Mouse (Mus musculus): ENCODE measurements around the gene Fmo6. TPM values are rescaled to one million over a fixed set of nuclear protein-coding genes. Genes with fewer than 3 reads are reported as not detected.

Fmo6 gene
- polyA plus RNA-seq, 1 experiment from 2014 or later, result not detected

DNA sequence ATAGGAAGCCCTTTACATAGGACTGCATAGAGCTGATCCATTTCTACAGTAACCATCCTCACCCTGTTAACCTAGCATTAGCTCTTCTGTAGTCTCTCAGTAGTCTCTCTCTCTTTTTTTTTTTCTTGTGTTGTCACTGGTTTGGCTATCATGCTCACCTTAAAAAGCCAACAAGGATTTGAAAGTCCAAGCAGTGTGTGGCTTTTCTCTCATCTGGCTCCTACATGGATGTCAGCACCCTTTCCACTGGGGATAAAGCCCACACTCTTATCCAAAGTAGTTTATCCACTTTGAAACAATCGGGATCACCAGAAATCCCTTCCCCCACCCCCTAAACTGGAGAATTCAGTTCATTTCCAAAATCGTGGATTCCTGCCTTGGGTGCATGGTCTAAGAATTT is 6.7 kb downstream of the Fmo6 start:
- Histone ChIP-seq H3K9me3 (replicated peaks; ENCODE audit: control insufficient read depth, low read length) (no peaks in the 10 kb centered on the region), H3K36me3 (ENCODE audit: control insufficient read depth, insufficient read depth, low read length) (no peaks in the 10 kb centered on the region), H3K9ac (ENCODE audit: low read depth, low read length) (no peak overlapping the region), H3K4me3 (ENCODE audit: low read depth, low read length) (no peak overlapping the region), H3K27ac (ENCODE audit: low read depth, low read length) (no peak overlapping the region), H3K4me2 (no peak overlapping the region), H3K27me3 (ENCODE audit: control insufficient read depth, insufficient read depth, low read length) (no peaks in the 10 kb centered on the region), H3K4me1 (ENCODE audit: control insufficient read depth, insufficient read depth, low read length) (no peaks in the 10 kb centered on the region)
- no peak for ATAC-seq (replicated peaks; ENCODE audit: insufficient number of reproducible peaks, low FRiP score, low TSS enrichment)
- 50% methylated on average over 2 of the region's 2 CpGs for whole genome bisulfite sequencing (ENCODE audit: insufficient replicate concordance)

DNA sequence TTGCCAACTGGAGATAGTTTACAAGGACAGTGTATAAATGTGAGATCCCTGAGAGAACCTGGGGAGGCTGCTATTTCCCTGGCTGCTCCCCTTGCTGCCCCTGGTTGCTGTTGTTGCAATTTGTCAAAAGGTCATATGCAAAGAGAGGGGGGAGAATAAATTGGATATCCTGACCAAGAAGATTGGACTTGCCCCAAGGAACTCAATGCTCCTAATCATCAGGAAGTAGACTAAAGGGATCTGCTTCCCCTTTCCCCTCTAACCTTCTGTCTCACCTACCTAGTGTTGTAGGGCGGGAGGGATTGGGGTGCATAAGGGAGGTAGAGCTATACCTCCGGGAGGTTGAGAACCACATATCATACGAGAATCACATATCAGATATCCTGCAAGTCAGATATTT is 8.2 kb downstream of the Fmo6 start:
- H3K4me3 ChIP-seq (ENCODE audit: low read depth, low read length), result no peak overlapping the region
- WGBS (ENCODE audit: insufficient replicate concordance), result 75% methylated on average over 3 of the region's 3 CpGs
- no peak for ATAC-seq (replicated peaks; ENCODE audit: insufficient number of reproducible peaks, low FRiP score, low TSS enrichment)

DNA sequence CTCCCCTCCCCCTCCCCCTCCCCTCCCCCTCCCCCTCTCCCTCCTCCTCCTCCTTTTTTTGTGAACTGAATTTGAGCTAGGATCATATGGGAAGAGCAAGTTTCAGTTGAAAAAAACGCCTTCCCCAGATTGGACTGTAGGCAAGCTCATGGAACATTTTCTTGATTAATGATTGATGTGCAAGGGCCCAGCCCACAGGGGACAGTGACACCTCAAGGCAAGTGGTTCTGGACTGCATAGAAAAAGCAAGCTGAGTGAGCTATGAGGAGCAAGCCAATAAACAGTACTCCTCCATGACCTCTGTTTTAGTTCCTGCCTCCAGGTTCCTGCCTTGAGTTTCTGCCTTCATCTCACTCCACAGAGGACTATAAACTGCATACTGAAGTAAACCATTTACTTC is 12.2 kb downstream of the Fmo6 start:
- no peaks in the 10 kb centered on the region for H3K9me3 ChIP-seq (replicated peaks; ENCODE audit: control insufficient read depth, low read length)
- 63% methylated on average over 1 of the region's 1 CpGs for WGBS (ENCODE audit: insufficient replicate concordance)
- ATAC-seq (replicated peaks; ENCODE audit: insufficient number of reproducible peaks, low FRiP score, low TSS enrichment), result no peak
- no peak overlapping the region for H3K4me3 ChIP-seq (ENCODE audit: low read depth, low read length)
- H3K4me2 ChIP-seq, result no peak overlapping the region
- H3K4me1 ChIP-seq (ENCODE audit: control insufficient read depth, insufficient read depth, low read length), result no peaks in the 10 kb centered on the region
- H3K9ac ChIP-seq (ENCODE audit: low read depth, low read length), result no peak overlapping the region
- no peak overlapping the region for H3K27ac ChIP-seq (ENCODE audit: low read depth, low read length)
- H3K27me3 ChIP-seq (ENCODE audit: control insufficient read depth, insufficient read depth, low read length), result no peaks in the 10 kb centered on the region
- H3K36me3 ChIP-seq (ENCODE audit: control insufficient read depth, insufficient read depth, low read length), result no peaks in the 10 kb centered on the region

More for the DNA sequence above, 8.2 kb downstream of the Fmo6 start:
- H3K4me2 ChIP-seq, result no peak overlapping the region
- H3K9ac ChIP-seq (ENCODE audit: low read depth, low read length), result no peak overlapping the region
- H3K27me3 ChIP-seq (ENCODE audit: control insufficient read depth, insufficient read depth, low read length), result no peaks in the 10 kb centered on the region
- H3K4me1 ChIP-seq (ENCODE audit: control insufficient read depth, insufficient read depth, low read length), result no peaks in the 10 kb centered on the region
- no peaks in the 10 kb centered on the region for H3K9me3 ChIP-seq (replicated peaks; ENCODE audit: control insufficient read depth, low read length)
- no peaks in the 10 kb centered on the region for H3K36me3 ChIP-seq (ENCODE audit: control insufficient read depth, insufficient read depth, low read length)
- H3K27ac ChIP-seq (ENCODE audit: low read depth, low read length), result no peak overlapping the region

DNA sequence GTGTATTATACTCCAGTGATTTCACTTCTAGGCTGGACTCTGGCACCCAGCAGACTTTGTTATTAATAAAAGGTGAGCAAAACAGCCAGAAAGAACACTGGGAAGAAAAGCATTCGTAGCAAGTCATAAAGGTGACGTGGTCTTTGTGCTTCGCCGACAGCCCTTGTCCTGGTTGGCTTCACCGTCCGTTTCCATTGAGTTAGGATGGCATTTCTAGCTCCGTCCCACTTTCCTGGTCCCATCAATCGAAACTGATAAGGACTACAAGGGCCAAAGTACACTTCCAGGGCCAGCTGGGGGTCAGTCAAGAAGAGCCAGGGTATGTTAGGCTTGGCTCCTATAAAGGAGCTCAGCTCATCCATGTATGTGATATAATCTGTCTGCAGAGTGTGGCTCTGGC is 20.7 kb downstream of the Fmo6 start:
- H3K4me3 ChIP-seq (ENCODE audit: low read depth, low read length), result no peak overlapping the region
- 70% methylated on average over 8 of the region's 8 CpGs for WGBS (ENCODE audit: insufficient replicate concordance)

DNA sequence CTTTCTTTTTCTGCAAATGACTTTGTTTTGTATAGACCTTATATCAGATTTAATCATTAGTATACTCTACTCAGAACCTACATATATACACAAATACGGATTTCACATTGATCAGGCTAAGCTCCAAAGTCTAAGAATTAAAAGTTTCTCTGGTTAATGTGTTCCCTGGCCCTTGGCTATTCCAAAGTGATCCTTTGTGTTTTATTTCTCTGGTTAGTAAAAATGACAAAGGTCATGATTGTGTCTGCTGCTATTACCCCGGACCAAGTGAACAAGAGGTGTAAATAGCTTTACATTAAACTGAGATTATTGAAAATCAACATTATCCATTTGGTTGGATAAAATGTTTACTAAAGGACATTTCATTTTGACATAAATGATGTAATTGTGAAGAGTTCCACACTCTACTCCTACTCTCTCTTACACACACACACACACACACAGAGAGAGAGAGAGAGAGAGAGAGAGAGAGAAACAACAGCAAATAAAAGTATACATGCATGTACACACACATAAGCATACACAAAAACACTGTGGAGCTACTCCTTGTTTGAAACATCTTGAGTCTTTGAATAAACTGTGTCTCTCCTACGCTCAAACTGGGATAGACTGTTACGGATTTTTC is 22.3 kb downstream of the Fmo6 start:
- Histone ChIP-seq H3K4me2 (no peak overlapping the region), H3K27me3 (ENCODE audit: control insufficient read depth, insufficient read depth, low read length) (no peaks in the 10 kb centered on the region), H3K9me3 (replicated peaks; ENCODE audit: control insufficient read depth, low read length) (no peaks in the 10 kb centered on the region), H3K4me3 (ENCODE audit: low read depth, low read length) (no peak overlapping the region), H3K27ac (ENCODE audit: low read depth, low read length) (no peak overlapping the region), H3K4me1 (ENCODE audit: control insufficient read depth, insufficient read depth, low read length) (no peaks in the 10 kb centered on the region), H3K9ac (ENCODE audit: low read depth, low read length) (no peak overlapping the region), H3K36me3 (ENCODE audit: control insufficient read depth, insufficient read depth, low read length) (no peaks in the 10 kb centered on the region)
- WGBS (ENCODE audit: insufficient replicate concordance), result 83% methylated on average over 4 of the region's 4 CpGs
- ATAC-seq (replicated peaks; ENCODE audit: insufficient number of reproducible peaks, low FRiP score, low TSS enrichment), result no peak

More for the DNA sequence above, 20.7 kb downstream of the Fmo6 start:
- Histone ChIP-seq H3K27me3 (ENCODE audit: control insufficient read depth, insufficient read depth, low read length) (no peaks in the 10 kb centered on the region), H3K4me1 (ENCODE audit: control insufficient read depth, insufficient read depth, low read length) (no peaks in the 10 kb centered on the region), H3K4me2 (no peak overlapping the region), H3K9ac (ENCODE audit: low read depth, low read length) (no peak overlapping the region), H3K9me3 (replicated peaks; ENCODE audit: control insufficient read depth, low read length) (no peaks in the 10 kb centered on the region), H3K36me3 (ENCODE audit: control insufficient read depth, insufficient read depth, low read length) (no peaks in the 10 kb centered on the region), H3K27ac (ENCODE audit: low read depth, low read length) (no peak overlapping the region)
- ATAC-seq (replicated peaks; ENCODE audit: insufficient number of reproducible peaks, low FRiP score, low TSS enrichment), result no peak

DNA sequence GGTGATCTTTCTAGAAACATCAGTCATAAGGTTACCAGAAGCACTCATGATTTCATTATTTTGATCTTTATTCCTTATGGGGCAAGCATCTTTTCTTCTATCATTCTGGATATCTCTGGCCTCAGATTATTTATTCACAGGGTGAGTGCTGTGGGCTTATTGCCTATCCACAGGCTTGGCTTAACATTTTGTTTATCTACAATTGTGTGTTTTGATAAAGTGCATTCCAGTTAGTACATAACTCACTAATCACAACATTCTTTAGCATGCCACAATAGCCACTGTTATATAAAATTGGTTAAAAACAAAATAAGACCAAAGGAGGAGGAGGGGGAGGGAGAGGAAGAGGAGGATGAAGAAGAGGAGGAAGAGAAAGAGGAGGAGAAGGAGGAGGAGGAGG is 25.2 kb downstream of the Fmo6 start:
- ATAC-seq (replicated peaks; ENCODE audit: insufficient number of reproducible peaks, low FRiP score, low TSS enrichment), result no peak
- H3K27me3 ChIP-seq (ENCODE audit: control insufficient read depth, insufficient read depth, low read length), result no peaks in the 10 kb centered on the region
- H3K27ac ChIP-seq (ENCODE audit: low read depth, low read length), result no peak overlapping the region
- H3K36me3 ChIP-seq (ENCODE audit: control insufficient read depth, insufficient read depth, low read length), result no peaks in the 10 kb centered on the region
- H3K4me1 ChIP-seq (ENCODE audit: control insufficient read depth, insufficient read depth, low read length), result no peaks in the 10 kb centered on the region
- H3K9ac ChIP-seq (ENCODE audit: low read depth, low read length), result no peak overlapping the region
- H3K9me3 ChIP-seq (replicated peaks; ENCODE audit: control insufficient read depth, low read length), result no peaks in the 10 kb centered on the region
- H3K4me2 ChIP-seq, result no peak overlapping the region
- no peak overlapping the region for H3K4me3 ChIP-seq (ENCODE audit: low read depth, low read length)

DNA sequence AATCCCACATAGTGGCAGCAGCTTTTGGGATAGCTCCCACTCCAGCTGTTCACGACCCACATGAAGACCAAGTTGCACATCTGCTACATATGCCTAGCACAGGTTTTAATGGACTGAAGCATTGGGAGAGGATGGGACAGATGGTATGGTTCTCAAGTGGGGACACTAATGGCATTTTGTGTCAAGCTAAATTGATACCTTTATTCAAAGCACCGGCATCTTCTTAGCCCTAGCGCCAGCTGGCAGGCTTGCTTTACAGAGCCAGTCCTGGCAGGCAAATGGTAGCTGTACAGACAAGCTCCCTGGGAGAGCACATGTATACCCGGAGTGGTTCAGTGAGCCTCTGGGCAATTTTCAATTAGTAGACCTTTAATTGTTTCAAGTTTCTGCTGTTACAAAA is 35.4 kb downstream of the Fmo6 start:
- 79% methylated on average over 4 of the region's 4 CpGs for WGBS (ENCODE audit: insufficient replicate concordance)
- Histone ChIP-seq H3K9ac (ENCODE audit: low read depth, low read length) (no peak overlapping the region), H3K27me3 (ENCODE audit: control insufficient read depth, insufficient read depth, low read length) (no peaks in the 10 kb centered on the region), H3K4me3 (ENCODE audit: low read depth, low read length) (no peak overlapping the region), H3K4me2 (no peak overlapping the region), H3K36me3 (ENCODE audit: control insufficient read depth, insufficient read depth, low read length) (no peaks in the 10 kb centered on the region), H3K4me1 (ENCODE audit: control insufficient read depth, insufficient read depth, low read length) (no peaks in the 10 kb centered on the region), H3K9me3 (replicated peaks; ENCODE audit: control insufficient read depth, low read length) (no peaks in the 10 kb centered on the region), H3K27ac (ENCODE audit: low read depth, low read length) (no peak overlapping the region)
- ATAC-seq (replicated peaks; ENCODE audit: insufficient number of reproducible peaks, low FRiP score, low TSS enrichment), result no peak

DNA sequence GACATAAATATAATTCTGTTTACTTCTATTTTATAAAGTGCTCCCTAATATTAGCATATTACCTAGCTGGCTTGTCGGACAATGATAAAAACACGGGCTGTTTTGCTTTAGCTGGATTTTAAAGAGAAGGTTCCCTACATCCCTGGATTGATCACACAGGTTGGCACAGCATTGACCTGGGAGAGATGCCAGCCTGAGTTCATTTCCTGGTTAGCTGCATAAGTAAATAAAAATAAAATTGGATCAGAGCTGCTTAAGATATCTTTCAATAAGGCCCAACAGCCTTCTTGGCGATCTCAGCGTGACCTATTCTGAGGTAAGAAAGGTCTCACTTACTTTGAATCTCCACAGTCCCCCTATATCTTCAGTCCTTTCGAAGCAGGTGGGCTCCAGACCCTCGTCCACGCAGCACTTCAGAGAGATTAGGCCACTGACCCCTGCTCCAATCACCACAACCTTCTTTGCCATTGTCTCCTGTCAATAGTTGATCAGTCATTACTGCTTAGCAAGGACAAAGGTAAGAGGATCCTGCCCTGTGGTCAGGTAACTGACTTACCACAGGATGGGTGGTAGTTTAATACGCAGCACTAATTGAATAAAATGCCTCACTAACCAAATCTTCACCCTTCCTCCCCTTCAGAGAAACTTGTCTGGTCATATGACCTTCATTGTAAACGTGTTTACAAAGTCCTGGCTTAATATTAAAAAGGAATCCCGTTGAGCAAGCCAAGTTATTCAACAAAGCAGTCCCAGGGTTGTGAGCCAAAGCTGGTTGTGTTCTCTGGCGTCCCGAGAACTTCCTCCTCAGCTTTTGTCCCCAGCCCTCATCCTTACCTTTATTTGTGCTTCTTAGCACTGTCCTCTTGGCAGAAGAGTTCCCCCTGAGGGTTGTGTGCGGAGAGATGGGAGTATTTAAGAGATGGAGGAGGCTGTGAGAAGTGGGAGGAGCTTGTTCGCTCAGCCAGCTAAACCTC is 39.2 kb downstream of the Fmo6 start, which contains the start of gene Fmo2:
TSS of gene Fmo2 (minus strand) at position 889 of the 974 bp plus-strand sequence.
- no peaks in the 10 kb centered on the region for H3K36me3 ChIP-seq (ENCODE audit: control insufficient read depth, insufficient read depth, low read length)
- H3K9me3 ChIP-seq (replicated peaks; ENCODE audit: control insufficient read depth, low read length), result no peaks in the 10 kb centered on the region
- no peak within 1 kb of the TSS for H3K4me3 ChIP-seq (ENCODE audit: low read depth, low read length)
- H3K4me2 ChIP-seq, result no peak within 1 kb of the TSS
- no peak for ATAC-seq (replicated peaks; ENCODE audit: insufficient number of reproducible peaks, low FRiP score, low TSS enrichment)
- H3K4me1 ChIP-seq (ENCODE audit: control insufficient read depth, insufficient read depth, low read length), result no peaks in the 10 kb centered on the region
- H3K9ac ChIP-seq (ENCODE audit: low read depth, low read length), result no peak within 1 kb of the TSS
- WGBS (ENCODE audit: insufficient replicate concordance), result 66% methylated on average over 14 of the region's 14 CpGs
- H3K27me3 ChIP-seq (ENCODE audit: control insufficient read depth, insufficient read depth, low read length), result no peaks in the 10 kb centered on the region
- no peak within 1 kb of the TSS for H3K27ac ChIP-seq (ENCODE audit: low read depth, low read length)
